Mouse (Mus musculus) retina, postnatal 1 day (tissue): ENCODE measurements around the gene Ptpn12.
"Not testable (repeated sequence)": the region's sequence is repeated elsewhere in the genome, so short reads cannot be mapped to it uniquely, and the experiment has no call there.

Source experiments
- DNase-seq: peaks from one replicate; pipeline ENCODE4 v3.0.0-alpha.2; 2012

Ptpn12 gene

DNA sequence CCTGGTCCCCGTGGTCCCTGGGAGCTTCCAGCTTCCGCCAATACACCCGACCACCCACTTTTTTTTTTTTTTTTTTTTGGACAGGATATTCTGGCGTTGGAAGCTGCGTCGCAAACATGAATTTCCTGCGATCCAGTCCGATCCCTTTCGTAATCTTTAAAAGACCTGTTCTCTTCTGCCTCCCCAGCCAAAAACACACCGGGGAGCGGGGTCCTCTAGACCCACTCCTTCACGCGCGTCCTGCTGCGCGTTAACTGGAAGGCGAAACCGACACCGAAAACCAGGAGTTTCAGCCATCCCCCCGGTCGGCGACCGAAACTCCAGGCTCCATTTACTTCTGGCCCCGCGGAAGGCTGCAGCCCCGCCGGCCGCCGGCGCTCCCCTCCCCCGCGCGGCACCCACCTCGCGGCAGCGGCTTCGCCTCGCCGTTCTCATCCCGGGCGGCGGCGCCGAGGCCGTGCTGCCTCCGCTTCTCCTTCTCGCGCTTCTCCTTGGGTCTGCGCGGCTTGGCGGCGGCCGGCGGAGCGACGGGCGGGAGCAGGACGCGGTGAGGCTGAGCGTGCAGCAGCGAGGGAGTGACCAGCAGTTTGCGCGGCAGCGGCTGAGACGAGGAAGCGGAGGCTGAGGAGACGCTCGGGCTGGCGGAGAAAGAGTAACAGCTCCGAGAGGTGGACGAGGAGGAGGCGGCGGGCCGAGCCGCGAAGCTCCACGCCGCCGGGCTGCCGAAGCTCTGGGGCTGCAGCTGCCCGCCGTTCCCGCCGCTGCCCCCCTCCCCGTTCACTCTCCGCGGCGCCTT, 104.7 kb downstream of the Ptpn12 start:
- no peak for DNase-seq

DNA sequence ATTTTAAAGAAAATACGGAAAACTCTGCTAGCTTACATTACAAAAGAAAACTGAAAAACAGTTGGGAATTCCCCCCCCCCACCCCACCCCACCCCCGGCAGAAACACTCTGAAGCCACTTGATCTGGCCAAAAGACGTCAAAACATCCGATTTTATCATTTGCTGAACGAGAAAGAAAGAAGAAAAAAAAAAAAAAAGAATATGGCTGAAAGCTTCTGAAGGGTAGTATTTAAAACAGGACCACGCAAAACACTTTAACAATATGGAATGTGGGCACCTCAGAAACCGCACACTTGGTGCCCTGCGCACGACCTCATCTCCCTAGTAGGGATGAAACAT, 105.2 kb downstream of the Ptpn12 start:
- DNase-seq = no peak

DNA sequence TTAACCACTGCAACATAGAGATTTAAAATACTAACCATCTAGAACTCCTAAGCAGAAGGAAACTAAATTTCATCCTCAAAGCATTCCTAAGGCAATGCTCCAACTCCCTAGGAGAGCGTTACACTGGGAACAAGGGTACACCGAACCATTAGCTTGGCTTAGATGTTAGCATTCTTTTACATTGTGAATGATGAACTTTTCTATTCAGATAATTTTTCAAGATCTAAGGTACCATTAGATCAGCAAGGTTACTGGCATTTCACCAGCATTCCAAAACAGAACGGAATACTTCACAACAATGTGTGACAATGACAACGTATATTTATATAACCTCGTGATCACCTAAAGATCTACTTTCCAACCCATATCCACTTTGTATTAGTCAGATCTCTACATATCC, 105.6 kb downstream of the Ptpn12 start:
- no peak for DNase-seq

DNA sequence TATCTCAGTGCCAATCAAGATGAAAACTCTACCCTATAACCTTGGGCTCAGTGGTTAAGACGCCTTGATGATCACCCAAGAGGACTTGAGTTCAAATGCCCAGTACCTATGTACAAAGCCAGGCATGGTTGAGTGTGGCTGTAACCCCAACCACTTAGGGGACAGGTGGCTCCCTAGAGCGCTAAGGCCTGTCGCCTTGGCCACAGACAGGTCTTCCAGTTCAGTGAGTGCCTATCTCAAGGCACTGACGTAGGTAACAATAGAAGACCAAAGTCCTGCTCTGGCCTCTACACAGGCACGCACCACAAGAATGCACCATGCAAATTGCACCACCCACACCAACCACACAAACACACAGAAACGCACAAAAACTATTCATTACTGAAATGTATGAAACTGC, 108.8 kb downstream of the Ptpn12 start:
- DNase-seq = peak; percentile 13

DNA sequence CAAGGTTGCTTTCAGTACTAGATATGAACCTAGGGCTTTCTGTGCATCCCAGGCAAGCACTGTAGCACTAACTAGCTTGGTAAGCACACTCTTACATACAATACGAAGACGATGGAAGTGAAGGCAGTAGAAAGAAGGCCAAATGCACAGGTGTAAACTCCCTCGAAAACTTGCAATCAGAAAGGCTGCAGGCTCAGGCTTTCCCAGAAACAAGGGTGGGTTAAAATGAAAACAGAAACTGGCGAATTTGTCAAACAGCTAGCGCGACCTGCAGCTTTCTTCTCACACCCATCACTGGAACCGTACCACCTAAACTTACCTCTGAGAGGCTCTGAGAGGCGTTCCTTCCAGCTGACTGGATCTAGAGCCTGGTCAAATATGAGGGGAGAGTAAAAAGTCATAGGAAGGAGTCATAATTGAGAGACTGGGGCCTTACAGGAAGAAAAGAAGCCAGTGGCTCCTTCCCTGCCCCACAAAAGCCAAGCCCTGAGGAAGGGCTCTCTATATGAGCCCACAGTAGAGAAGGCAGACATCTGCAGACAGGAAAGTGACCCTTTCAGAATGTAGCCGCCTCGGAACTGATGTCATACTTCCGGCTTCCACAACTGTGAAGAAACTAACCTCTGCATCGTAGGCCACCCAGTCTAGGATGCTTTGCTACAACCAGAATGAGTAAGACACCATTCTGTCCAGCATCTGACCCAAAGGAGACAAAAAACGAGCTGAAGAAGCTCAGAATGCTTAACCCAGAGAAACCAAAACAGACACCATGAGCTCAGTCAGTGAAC, 110.6 kb downstream of the Ptpn12 start:
- no peak for DNase-seq

DNA sequence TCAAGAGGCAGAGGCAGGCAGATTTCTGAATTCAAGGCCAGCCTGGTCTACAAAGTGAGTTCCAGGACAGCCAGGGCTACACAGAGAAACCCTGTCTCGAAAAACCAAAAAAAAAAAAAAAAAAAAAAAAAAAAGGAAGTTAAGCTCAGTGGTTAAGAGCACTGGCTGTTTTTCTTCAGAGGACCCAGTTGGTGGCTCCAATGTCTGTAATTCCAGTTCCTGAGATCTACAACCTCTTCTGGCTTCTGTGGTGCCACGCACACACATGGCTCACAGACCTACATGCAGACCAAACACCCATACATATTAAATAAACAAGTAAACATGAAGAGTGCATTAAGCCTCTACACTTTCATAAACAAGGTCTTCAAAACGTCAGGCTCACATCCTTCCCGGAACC, 111.9 kb downstream of the Ptpn12 start:
- not testable (repeated sequence) for DNase-seq

DNA sequence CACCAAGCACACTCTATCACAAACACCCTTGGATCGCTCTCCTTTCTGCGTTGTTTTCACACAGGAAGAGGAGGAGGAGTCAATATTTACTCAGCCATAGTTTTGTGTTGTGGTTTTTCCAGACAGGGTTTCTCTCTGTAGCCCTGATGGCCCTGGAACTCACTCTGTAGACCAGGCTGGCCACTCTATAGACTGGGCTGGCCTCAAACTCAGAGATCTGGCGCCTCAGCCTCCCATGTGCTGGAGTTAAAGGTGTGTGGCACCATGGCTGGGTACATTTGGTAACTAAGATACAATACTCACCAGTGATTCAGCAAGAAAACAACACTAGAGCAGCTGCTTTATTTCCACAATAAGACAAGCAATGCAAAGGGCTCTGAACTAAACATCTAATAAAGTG, 113.2 kb downstream of the Ptpn12 start:
- no peak for DNase-seq

DNA sequence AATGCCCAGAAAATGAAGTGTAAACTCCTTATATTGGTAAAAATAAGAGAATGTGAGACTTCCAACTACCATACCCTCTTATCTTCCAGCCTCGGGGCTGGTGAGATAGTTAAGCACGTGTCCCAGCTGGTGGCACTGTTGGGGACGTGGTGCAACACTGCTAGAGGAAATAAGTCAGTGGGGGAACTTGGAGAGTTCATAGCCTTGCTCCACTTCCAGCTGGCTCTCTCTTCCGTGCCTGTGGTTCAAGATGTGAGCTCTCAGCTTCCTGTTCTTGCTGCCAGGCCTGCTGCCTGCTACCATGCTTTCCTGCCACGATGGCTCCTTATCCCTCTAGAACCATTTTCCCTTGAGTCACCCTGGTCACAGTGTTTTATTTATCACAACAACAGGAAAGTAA, 114.5 kb downstream of the Ptpn12 start:
- DNase-seq = no peak

DNA sequence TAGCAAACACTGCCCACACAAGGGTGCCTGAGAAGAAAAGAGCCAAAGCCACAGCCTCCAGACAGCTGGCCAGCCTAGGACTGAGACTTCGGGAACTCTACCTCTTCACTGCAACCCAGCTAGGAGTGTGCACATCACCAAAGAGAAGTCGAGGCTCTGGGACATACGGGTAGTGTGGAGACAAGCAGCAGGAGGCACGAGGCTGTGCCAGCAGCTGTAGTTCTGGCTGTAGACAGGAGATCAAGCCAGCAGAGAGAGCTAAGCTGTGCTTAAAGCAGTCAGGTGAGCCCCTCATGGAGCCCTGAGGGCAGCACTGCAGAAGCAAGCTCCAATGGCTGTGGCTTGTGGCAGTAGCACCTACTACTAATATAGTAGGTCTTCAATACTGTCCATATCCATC, 115.0 kb downstream of the Ptpn12 start:
- DNase-seq = no peak

DNA sequence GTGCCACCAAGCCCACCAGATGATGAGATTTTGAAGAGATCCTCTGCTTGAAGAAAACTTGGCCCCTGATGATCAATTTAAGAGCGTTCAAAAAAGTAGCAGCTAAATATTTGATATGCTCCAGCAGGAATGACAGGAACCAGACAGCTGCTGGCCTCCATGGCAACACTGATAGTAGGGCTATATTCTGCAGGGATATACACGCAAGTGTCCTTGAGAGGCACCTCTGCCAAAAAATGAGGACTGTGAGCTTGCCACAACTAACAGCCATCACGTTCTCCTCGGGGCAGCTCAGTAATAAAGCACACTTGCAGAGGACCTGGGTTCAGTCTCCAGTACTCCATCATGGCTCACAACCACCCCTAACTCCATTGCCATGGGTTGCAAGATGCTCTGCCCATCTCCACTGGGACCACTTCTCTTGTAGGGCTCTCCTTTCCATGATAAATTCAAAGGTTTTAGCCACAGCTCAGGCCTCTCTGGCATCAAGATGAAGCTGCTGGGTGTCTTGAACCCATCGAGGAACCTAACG, 115.6 kb downstream of the Ptpn12 start:
- DNase-seq = no peak

DNA sequence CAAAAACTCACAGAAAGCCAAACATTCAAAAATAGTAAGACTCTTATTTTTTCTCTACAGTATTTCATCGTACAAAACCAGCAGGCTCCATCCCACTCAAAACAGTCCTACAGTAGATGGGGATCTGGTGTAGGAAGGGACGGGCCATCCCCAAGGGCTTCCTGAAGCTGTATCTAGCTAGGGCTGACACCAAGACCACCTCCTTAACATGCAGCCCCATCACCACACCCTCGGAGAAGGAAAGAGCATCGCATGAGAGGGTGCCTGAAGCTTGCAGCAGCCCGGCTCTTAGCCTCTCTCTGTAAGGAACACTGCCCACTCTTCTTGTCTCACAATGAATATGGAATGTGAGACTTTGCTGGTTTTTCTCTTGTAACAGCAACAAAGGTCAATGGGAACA, 117.2 kb downstream of the Ptpn12 start:
- no peak for DNase-seq
